Mouse (Mus musculus) heart, adult 2 months (tissue): ENCODE data around the gene Exd1. TPM values are rescaled to one million over a fixed set of nuclear protein-coding genes. Genes with fewer than 3 reads are reported as not detected.

Source experiments
- DNase-seq, 2 experiments: peaks; one replicate each; pipeline ENCODE4 v3.0.0; 2021
- H3K27ac ChIP-seq: fragments of 200-600 bp; 2 replicates; pipeline ENCODE4 v1.8.1; 2022
- H3K27me3 ChIP-seq: fragments of 200-500 bp; 2 replicates; pipeline ENCODE4 v1.6.1; 2012; ENCODE audit warnings: mild to moderate bottlenecking, low read length, inconsistent platforms, mixed read lengths; ENCODE audit not compliant: control insufficient read depth, insufficient read depth
- H3K36me3 ChIP-seq: fragments of 200-500 bp; 2 replicates; pipeline ENCODE4 v1.6.1; 2012; ENCODE audit warnings: low read length, inconsistent platforms; ENCODE audit not compliant: control insufficient read depth, insufficient read depth
- H3K4me1 ChIP-seq: fragments of 200-500 bp; 2 replicates; pipeline ENCODE4 v1.6.1; 2011; ENCODE audit warnings: low read length; ENCODE audit not compliant: control insufficient read depth, insufficient read depth
- H3K4me3 ChIP-seq: fragments of 200-600 bp; 2 replicates; pipeline ENCODE4 v1.8.1; 2022
- H3K79me2 ChIP-seq: fragments of 200-500 bp; replicated peaks from 2 replicates; pipeline ENCODE4 v1.6.1; 2012; ENCODE audit warnings: mild to moderate bottlenecking, inconsistent platforms, low read length, moderate library complexity, mixed read lengths; ENCODE audit not compliant: control insufficient read depth, insufficient read depth
- H3K9ac ChIP-seq: fragments of 200-500 bp; 2 replicates; pipeline ENCODE4 v1.6.1; 2012; ENCODE audit warnings: low read depth, mild to moderate bottlenecking, control low read depth, inconsistent platforms, low read length, mixed read lengths
- CTCF ChIP-seq: fragments of 200-600 bp; IDR thresholded peaks from 2 replicates; pipeline ENCODE4 v1.8.1; 2022; ENCODE audit warnings: antibody characterized with exemption, mild to moderate bottlenecking, moderate library complexity
- EP300 ChIP-seq: fragments of 200-500 bp; IDR thresholded peaks from 2 replicates; pipeline ENCODE4 v1.6.1; 2011; ENCODE audit warnings: low read depth, low read length, control low read depth; ENCODE audit not compliant: insufficient read depth
- POLR2A ChIP-seq: fragments of 200-500 bp; IDR thresholded peaks from 2 replicates; pipeline ENCODE4 v1.6.1; 2011; ENCODE audit warnings: mild to moderate bottlenecking, low read depth, low read length, control low read depth; ENCODE audit not compliant: insufficient read depth
- WGBS: fragments of 180-500 bp; shearing (Covaris S2); methylation state at CpG from one replicate; pipeline ENCODE4 v1.1.7; 2018; 5-methylcytosine and 5-hydroxymethylcytosine counted together
- intact Hi-C: fragments of 180-260 bp; cut with DNase I; formaldehyde crosslinking; loops from one replicate; pipeline ENCODE4 v1.15.1; 2025
- polyA plus RNA-seq: library from polyadenylated mRNA; depleted of rRNA; stranded (reverse); fragments of >200 nt; gene quantifications from 2 replicates; pipeline ENCODE4 v1.2.3, GENCODE M21; 2012
- total RNA-seq, 2 experiments: library from RNA; stranded (reverse); gene quantifications; 2 replicates each; pipeline ENCODE4 v1.2.3; 2021

The Exd1 gene
- total and polyA plus RNA-seq, 3 experiments, result 0.18 to 0.23 (median 0.21) TPM

- TF ChIP-seq CTCF (no peak), POLR2A (no peak), EP300 (no peak)
- Histone ChIP-seq H3K27ac (no peak overlapping the region), H3K4me1 (no peaks in the 10 kb centered on the region), H3K27me3 (no peaks in the 10 kb centered on the region), H3K79me2 (no peaks in the 10 kb centered on the region), H3K9ac (no peak overlapping the region), H3K36me3 (no peaks in the 10 kb centered on the region), H3K4me3 (no peak overlapping the region)
- no peak for DNase-seq
- intact Hi-C loops, result no loop called here
- WGBS, result 52% methylated on average over 4 of the region's 4 CpGs
Observed at GRCm38 (mm10) chr2:119525422-119525821, 22.0 kb downstream of the Exd1 start.

- no peak overlapping the region for H3K9ac ChIP-seq
- H3K27ac ChIP-seq, result no peak overlapping the region
- H3K4me1 ChIP-seq, result no peaks in the 10 kb centered on the region
- 80% methylated on average over 4 of the region's 4 CpGs for WGBS
- H3K27me3 ChIP-seq, result no peaks in the 10 kb centered on the region
- no peaks in the 10 kb centered on the region for H3K36me3 ChIP-seq
- intact Hi-C loops, result no loop called here
- H3K79me2 ChIP-seq, result no peaks in the 10 kb centered on the region
- no peak for DNase-seq
- no peak for TF ChIP-seq EP300
- TF ChIP-seq POLR2A, result no peak
- TF ChIP-seq CTCF, result no peak
- H3K4me3 ChIP-seq, result no peak overlapping the region
Observed at GRCm38 (mm10) chr2:119523836-119524235, 23.6 kb downstream of the Exd1 start.

GRCm38 (mm10) chr2:119520550-119520949, 26.9 kb downstream of the Exd1 start:
- Histone ChIP-seq H3K79me2 (no peaks in the 10 kb centered on the region), H3K27ac (no peak overlapping the region), H3K27me3 (no peaks in the 10 kb centered on the region), H3K9ac (no peak overlapping the region), H3K36me3 (no peaks in the 10 kb centered on the region), H3K4me1 (no peaks in the 10 kb centered on the region), H3K4me3 (no peak overlapping the region)
- TF ChIP-seq EP300 (no peak), CTCF (peak; percentile 48)
- DNase-seq, result no peak
- WGBS, result 66% methylated on average over 7 of the region's 7 CpGs
- intact Hi-C loops, result no loop called here

- Histone ChIP-seq H3K4me1 (no peaks in the 10 kb centered on the region), H3K27ac (no peak overlapping the region), H3K27me3 (no peaks in the 10 kb centered on the region), H3K36me3 (no peaks in the 10 kb centered on the region), H3K9ac (no peak overlapping the region), H3K4me3 (no peak overlapping the region), H3K79me2 (no peaks in the 10 kb centered on the region)
- intact Hi-C loops, result no loop called here
- WGBS, result 58% methylated on average over 5 of the region's 5 CpGs
- no peak for DNase-seq
- TF ChIP-seq POLR2A, result no peak
- no peak for TF ChIP-seq EP300
- TF ChIP-seq CTCF, result no peak
Observed at GRCm38 (mm10) chr2:119516811-119517210, 30.6 kb downstream of the Exd1 start.

GRCm38 (mm10) chr2:119514026-119514522, 33.4 kb downstream of the Exd1 start:
- no peak overlapping the region for H3K9ac ChIP-seq
- no peaks in the 10 kb centered on the region for H3K4me1 ChIP-seq
- intact Hi-C loops, result no loop called here
- no peak overlapping the region for H3K27ac ChIP-seq
- no peaks in the 10 kb centered on the region for H3K79me2 ChIP-seq
- WGBS, result 65% methylated on average over 3 of the region's 3 CpGs
- no peaks in the 10 kb centered on the region for H3K36me3 ChIP-seq
- no peak for DNase-seq
- no peaks in the 10 kb centered on the region for H3K27me3 ChIP-seq
- H3K4me3 ChIP-seq, result no peak overlapping the region
- TF ChIP-seq CTCF (no peak), POLR2A (no peak), EP300 (no peak)

GRCm38 (mm10) chr2:119512292-119512691, 35.1 kb downstream of the Exd1 start:
- Histone ChIP-seq H3K79me2 (no peaks in the 10 kb centered on the region), H3K27me3 (no peaks in the 10 kb centered on the region), H3K36me3 (no peaks in the 10 kb centered on the region), H3K4me1 (no peaks in the 10 kb centered on the region), H3K27ac (no peak overlapping the region), H3K4me3 (no peak overlapping the region), H3K9ac (no peak overlapping the region)
- no peak for DNase-seq
- intact Hi-C loops, result no loop called here
- TF ChIP-seq EP300, result no peak
- peak; percentile 12 for TF ChIP-seq CTCF
- 76% methylated on average over 3 of the region's 3 CpGs for WGBS
